Mouse (Mus musculus): ENCODE data around the gene Egfem1. TPM values are rescaled to one million over a fixed set of nuclear protein-coding genes. Genes with fewer than 3 reads are reported as not detected.

Gene Egfem1
- total RNA-seq, 2 experiments from 2014 or later: 0.14 to 0.32 TPM

DNA sequence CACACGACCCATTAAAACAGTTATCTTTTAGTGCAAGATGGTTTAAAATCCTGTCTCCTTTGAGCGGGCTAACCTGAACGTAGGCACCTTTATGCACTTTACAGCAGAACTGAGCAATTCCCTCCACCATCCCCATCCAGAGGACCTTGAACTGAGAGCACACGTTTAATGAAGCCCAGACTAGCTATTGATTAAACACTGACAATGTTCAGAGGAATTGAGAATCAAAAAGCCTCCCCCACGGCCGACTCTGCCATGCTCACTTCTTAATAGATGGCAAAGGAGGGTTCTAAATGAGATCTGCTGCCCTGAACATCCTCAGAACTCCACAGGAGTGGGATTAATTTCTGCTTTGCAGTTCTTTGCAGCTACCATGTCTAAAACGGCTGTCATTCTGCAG lies 520.3 kb downstream of the Egfem1 start:
- DNase-seq: no peak

DNA sequence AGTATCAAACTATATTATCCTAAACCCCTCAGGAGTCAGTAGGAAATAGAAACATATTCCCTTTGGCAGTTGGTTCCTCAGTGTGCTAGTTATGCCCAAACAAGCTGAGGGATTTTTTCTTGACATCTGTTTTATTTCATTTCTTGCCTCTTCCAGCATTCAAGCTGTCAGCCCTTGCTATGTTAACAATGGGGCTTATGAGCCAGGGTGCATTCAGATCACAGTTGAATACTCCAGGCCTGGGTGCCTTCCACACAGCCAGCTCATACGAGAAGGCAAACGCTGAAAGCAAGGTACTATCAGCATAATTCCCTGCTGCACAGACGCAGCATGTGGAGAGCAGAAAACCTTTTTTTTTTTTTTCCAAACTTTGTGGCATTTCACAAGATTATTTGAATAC lies 526.9 kb downstream of the Egfem1 start:
- no peak for DNase-seq

DNA sequence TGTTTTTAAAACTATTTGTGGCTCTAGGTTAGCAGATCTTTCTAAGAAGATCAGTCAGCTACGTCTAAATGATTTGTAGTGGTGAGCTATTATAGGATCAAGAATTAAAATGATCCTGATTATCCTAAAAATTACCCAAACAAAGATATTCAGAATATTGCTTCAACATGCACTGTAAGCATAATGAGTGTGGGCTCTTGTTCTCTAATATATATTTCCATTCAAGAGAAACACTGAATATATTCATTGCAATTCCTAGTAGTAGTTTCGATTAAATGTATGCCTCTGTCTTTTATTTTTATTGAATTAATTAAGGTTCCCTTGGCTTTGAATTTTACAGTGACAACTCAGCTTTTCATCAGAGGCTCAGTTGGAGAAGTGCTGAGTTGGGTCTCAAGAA lies 527.4 kb downstream of the Egfem1 start:
- DNase-seq: no peak

DNA sequence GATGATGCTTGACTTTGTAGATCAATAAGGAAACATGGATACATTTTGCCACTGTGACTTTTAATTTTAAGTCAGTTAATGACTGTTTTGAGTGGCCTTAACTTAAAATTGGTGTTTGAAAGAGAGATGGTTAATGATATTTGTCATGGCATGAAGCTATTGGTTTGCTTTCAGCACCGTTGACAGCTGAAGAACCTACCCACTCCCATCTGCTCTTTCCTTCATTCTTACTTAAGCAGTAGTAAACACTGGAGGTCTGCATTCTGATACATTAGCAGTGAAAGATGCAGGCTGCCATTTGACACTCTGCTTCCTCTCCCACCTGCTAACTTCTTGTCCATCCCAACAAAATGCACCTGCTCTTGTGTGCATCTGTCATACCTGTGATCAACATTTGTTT lies 537.8 kb downstream of the Egfem1 start:
- no peak for DNase-seq

DNA sequence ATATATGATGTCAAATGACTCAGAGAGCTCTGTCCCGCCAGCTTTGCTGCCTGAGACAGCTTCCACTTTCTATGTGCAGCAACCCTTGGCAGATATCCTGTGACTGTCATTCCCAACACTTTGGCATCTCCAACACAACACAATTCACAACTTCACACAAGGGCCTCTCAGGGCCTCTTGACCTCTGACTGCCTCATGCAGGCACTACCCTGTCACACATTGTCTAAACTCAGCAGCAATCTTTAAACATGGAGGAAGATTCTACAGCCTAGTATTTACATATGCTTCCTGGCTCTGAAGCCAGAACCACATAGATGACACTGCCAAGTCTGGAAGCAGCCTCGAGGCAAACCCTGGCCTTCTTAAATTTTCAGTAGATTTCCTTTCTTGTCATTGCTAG lies 558.0 kb downstream of the Egfem1 start:
- no peak for DNase-seq

DNA sequence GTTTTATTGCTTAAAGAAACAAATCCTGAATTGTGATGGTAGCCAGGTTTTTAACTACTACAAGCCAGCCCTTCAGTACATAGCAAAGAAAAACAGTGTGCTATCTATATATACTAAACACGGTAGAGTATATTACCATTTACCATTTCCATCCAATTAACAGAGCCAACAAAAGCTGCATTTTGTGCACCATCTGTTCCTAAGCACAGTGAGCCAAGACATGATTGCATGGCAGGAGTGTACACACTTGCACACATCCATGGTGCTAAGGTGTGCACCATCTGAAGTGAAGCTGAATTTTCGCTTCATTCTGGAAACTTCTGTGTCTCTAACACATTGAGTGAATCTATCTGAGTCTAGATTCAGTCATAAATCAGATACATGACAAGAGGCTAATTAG lies 585.0 kb downstream of the Egfem1 start:
- DNase-seq: no peak

DNA sequence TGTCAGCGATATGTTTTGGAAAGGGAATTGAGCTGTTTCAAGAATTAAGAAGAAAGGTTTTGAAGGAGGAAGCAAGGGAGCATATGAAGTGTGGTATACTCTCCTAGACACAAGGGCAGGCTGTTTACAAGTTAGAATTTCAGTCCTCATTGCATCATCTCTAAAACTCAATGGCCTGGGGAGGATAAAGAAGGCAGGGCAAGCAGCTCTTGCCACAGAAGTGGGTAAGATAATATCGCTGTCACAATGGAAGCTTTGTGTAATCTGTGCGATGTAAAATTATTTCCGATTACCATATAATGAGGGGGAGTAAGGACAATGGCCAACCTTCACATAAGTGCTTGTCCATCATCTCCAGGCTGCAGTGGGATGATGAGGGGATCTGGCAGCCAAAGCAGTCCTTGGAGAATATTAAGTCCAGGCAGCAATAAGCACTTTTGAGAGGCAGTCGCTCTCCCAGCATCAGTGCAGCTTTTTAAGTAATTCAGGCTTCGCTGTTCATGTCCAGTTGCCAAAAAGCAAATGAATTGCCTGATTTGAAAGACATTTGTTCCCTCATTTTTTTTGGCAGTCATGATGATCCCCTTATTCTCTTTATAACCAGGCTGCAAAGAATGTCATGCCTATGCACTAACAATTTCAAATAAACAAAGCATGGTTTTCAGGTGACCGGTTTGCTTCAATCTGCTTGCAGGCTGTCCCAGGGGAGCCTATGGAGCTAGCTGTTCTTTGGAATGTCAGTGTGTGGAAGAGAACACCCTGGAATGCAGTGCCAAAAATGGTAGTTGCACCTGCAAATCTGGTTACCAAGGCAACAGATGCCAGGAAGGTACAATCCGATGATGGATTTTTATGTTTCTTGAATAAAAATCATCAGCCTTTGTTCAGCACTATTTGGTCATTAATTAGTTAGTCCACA lies 607.8 kb downstream of the Egfem1 start:
- DNase-seq: no peak

DNA sequence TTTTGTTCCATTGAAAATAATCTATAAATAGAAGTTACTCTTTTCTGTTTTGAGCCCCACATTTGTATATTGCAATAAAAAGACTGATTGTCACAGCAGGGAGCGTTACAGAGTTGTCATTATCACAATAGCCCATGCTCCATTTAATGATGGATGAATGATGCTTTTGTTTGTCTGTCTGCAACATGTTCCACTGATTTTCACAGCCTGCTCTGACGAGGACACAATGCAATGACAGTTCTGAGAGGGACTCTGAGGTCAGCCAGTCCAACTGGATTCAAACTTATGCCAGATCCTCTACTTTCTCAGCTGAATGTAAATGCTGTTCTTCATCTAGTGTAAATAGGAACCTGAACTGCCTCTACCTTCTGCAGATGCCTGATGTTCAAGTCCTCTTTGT lies 619.3 kb downstream of the Egfem1 start:
- DNase-seq: no peak

DNA sequence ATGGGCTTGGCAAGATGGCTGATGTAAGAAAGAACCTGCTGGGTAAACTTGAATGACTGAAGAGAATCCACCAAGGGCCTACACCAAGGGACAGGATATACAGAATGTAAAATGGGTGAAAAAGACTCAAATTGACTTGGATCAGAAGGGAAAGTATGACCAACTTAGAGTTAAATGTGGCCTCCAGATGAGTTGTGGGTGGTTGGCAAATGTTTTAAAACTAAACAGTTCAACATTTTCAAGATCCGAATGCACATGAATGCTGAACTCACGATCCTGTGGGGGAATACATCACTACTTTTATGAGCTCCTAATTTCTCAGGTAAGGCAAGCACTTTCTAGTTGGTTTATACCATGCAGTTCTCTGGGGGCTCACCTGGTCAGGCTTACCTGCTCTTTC lies 625.0 kb downstream of the Egfem1 start:
- DNase-seq: no peak

DNA sequence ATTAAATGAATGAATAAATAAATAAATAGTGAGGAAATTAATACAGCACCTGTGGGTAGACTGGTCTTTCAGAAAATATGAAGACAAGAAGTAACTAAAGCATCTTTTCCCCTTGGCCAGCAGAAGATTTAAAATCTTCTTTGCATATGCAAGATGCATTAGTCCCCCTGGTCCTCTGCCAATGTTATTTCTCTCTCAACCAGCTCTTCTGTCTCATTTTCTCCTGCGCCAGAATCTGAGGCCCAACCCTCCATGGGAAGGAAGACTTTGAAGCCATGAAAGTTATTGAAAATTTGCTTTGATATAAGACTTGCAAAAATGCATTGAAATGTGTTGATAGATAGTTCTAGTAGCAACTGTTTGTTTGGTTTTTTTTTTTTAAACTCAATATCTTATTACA lies 625.6 kb downstream of the Egfem1 start:
- no peak for DNase-seq

DNA sequence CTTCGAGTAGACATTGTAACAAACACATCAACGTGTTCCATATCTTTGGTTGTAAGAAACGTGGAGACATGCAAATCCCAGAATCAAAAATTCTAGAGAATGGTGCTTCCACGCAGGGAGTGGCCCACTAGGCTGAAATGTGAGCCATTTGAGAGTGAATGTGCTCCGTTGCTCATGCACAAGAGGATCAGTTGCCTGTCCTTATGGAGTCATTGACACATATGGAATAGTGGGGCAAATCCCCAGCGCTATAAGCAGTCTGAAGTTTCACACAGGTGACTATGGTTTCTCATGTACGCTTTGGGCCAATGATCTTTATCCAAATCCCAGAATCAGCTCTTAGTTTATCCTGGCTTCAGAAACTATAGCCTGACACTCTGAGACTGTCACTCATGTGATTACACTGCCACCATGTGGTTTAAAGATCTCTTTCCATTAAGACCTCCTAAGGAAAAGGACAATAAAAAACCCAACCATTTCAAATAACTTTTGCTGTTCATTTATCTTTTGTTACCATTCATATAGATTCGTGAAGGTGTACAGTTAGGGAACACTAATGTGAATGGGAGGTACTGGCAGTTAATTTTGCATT lies 644.6 kb downstream of the Egfem1 start:
- DNase-seq: no peak

DNA sequence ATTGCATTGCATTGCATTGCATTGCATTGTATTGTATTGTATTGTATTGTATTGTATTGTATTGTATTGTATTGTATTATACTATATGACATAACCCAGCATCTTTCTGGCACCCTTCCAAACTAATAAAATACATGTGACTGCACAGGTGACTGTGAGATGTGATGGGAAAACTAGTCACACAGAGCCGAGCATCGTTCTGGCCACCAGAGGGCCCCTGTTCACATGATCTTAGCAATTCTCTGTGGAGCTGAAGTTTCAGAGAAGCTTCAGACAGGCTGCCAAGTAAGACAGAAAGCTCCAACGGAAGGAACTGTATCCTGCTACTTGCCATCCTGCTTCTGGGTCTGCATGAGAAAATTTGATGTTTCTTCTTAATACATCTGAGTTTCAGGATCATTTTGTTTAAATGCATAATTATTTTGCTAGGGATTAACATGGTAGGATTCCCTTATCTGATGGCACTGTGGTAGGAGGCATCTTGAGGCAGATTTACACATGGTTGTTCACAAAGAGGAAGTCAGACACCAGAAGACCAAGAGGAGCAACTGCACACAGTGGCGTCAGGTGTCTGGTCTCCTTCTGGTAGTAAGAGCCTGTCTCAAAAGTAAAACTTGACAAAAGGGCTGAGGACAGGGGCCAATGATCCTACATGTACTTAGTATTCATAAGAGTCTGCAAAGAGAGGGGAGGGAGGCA lies 648.4 kb downstream of the Egfem1 start:
- DNase-seq: peak; percentile 57

DNA sequence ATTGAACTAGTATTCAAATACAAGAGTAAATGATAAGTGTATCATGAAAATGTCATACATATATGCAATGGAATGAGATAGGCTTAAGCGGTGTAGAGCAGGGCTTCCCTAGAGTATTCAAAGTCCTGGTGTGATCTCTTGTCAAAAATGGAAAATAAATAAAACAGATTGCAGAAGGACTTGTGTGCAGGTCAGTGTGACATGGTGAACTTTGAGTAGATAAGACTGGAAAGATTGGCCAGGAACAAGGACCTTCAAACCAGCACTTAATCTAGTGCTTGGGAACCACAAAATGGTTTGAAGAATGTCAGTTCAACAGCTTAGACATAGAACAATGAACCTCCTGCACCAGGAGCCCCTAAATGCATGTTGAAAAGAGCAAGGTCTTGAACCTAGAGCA lies 649.7 kb downstream of the Egfem1 start:
- no peak for DNase-seq

DNA sequence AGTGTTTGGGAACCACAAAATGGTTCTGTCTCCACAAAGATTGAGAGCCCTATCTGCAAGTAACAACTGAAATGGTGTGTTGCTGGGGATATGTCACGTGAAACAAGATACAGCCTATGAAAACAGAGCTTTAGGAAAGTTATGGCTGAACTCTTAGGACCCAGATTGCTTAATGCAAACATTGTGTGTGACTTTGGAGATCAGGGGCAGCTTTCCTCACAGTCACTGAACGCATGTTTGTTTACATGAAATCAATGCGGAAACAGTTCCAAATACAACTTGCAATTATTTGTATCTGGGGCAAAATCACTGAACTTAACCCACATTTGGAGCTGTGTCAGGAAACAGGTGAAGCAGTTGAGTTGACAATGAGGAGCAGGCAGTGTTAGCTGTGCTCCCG lies 650.8 kb downstream of the Egfem1 start:
- DNase-seq: no peak

DNA sequence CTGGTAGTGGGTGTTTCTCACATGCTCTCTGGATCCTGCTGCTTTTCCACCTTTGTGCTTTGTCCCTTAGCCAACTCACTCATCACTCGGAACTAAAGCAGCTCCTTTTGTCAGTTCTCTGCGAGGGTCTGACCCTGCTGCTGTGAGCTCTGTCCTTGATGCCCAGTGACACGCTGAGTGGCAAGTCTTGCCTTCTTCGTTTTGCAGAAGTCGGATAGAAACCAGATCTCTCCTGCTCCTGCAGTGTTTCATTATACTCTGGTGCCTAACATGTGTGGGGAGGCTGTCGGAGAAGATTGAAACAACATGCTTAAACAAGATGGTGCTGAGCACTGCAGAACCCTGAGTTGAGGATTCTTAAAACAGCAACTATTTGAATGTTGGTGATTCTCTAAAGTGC lies 652.4 kb downstream of the Egfem1 start:
- DNase-seq: no peak

DNA sequence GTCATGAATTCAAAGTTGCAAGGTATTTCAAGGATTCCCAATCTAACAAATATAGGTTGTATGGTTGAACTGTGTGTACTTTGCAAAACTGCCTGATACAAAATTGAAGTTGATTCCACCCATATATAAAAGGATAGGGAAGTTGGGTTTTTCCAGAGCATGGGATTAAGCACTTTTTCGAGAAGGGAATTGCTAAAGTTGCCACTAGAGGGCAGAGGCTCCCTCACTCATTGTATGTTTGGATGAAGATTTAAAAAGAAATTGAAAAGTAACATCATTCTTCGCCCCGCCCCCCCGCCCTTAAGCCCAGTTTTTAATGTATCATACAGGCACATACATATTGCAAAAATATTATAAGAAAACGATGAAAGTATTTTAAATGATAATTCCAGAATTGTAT lies 657.5 kb downstream of the Egfem1 start:
- peak; percentile 21 for DNase-seq

Small RNA genes lying within 50 kb of the gene (microRNA-seq; reads per million reads assigned to microRNA genes)
- gene Mir21b (0 to 0.20 reads per million in 2 experiments), gene Mir551b (0.20 to 0.35 reads per million in 2 experiments)

Other genes starting within 250 kb of the Egfem1 start
- not detected for gene Gm1527, start 189.4 kb upstream of the Egfem1 start, total RNA-seq (2021)